Mouse (Mus musculus) lung, postnatal 0 days (tissue): ENCODE measurements around the gene Thtpa. TPM values are rescaled to one million over a fixed set of nuclear protein-coding genes. Genes with fewer than 3 reads are reported as not detected.

Experiments
- ATAC-seq: fragments of 200-750 bp; cut with Nextera tagmentation; 2 replicates; pipeline ENCODE4 v1.8.0; 2017; ENCODE audit warnings: moderate library complexity
- DNase-seq: peaks from one replicate; pipeline ENCODE4 v3.0.0-alpha.2; 2016; ENCODE audit warnings: low spot score
- H3K27ac ChIP-seq: fragments of 300-500 bp; sonication (generic); 2 replicates; pipeline ENCODE4 v1.5.1; 2014; ENCODE audit warnings: antibody characterized with exemption, mild to moderate bottlenecking, low read length, mixed read lengths
- H3K27me3 ChIP-seq: fragments of 300-500 bp; sonication (generic); replicated peaks from 2 replicates; pipeline ENCODE4 v1.6.1; 2014; ENCODE audit warnings: low read length, mixed read lengths; ENCODE audit not compliant: insufficient read depth
- H3K36me3 ChIP-seq: fragments of 300-500 bp; sonication (generic); 2 replicates; pipeline ENCODE4 v1.6.1; 2014; ENCODE audit warnings: low read length, mixed read lengths; ENCODE audit not compliant: insufficient read depth
- H3K4me1 ChIP-seq: fragments of 300-500 bp; sonication (generic); 2 replicates; pipeline ENCODE4 v1.6.1; 2014; ENCODE audit warnings: antibody characterized with exemption, low read depth, low read length, mixed read lengths; ENCODE audit not compliant: insufficient read depth
- H3K4me2 ChIP-seq: fragments of 300-500 bp; sonication (generic); replicated peaks from 2 replicates; pipeline ENCODE4 v1.6.1; 2014; ENCODE audit warnings: low read depth, mild to moderate bottlenecking, low read length, moderate library complexity, mixed read lengths
- H3K4me3 ChIP-seq: fragments of 300-500 bp; sonication (generic); 2 replicates; pipeline ENCODE4 v1.5.1; 2014; ENCODE audit warnings: low read depth, low read length
- H3K9ac ChIP-seq: fragments of 300-500 bp; sonication (generic); replicated peaks from 2 replicates; pipeline ENCODE4 v1.6.1; 2014; ENCODE audit warnings: low read depth, mild to moderate bottlenecking
- H3K9me3 ChIP-seq: fragments of 300-500 bp; sonication (generic); 2 replicates; pipeline ENCODE4 v1.6.1; 2016; ENCODE audit warnings: low read length, mixed read lengths
- CTCF ChIP-seq: IDR thresholded peaks from 2 replicates; pipeline ENCODE4 v1.5.1; 2016; ENCODE audit warnings: antibody characterized with exemption, mild to moderate bottlenecking
- EP300 ChIP-seq: IDR thresholded peaks from 2 replicates; pipeline ENCODE4 v1.6.1; 2016; ENCODE audit warnings: antibody characterized with exemption, mild to moderate bottlenecking, control low read depth
- WGBS: fragments of 180-500 bp; shearing (Covaris S2); extraction: QIAGEN DNeasy Blood & Tissue Kit; methylation state at CpG from one replicate; pipeline ENCODE4 v1.1.7; 2014; 5-methylcytosine and 5-hydroxymethylcytosine counted together
- polyA plus RNA-seq: library from polyadenylated mRNA; unstranded; fragments of >200 nt; fragmentation: Nextera tagmentation; extraction: Ambion mirVana; gene quantifications from 2 replicates; pipeline ENCODE4 v1.2.1, GENCODE M21; 2015

The Thtpa gene
- polyA plus RNA-seq, 1 experiment from 2014 or later, result 14.1 TPM

GRCm38 (mm10) chr14:55108202-55108870, 13.8 kb downstream of the Thtpa start:
- ATAC-seq (no peak), DNase-seq (no peak)
- no peak overlapping the region for H3K4me2 ChIP-seq
- TF ChIP-seq EP300 (no peak), CTCF (no peak)
- no peak overlapping the region for H3K9ac ChIP-seq
- 0 out of 2 replicates have a peak, but pooled peaks cover 4% of the 10 kb centered on the region for H3K4me1 ChIP-seq
- peaks cover 18% of the 10 kb centered on the region; the same call in 1 of the 2 replicates for H3K27me3 ChIP-seq
- WGBS, result 24% methylated on average over 9 of the region's 9 CpGs
- no peaks in the 10 kb centered on the region for H3K36me3 ChIP-seq
- H3K27ac ChIP-seq, result no peak overlapping the region
- H3K4me3 ChIP-seq, result no peak overlapping the region
- no peaks in the 10 kb centered on the region for H3K9me3 ChIP-seq

- Histone ChIP-seq H3K27ac (no peak overlapping the region), H3K9me3 (no peaks in the 10 kb centered on the region), H3K36me3 (no peaks in the 10 kb centered on the region), H3K4me3 (no peak overlapping the region), H3K9ac (no peak overlapping the region), H3K4me2 (no peak overlapping the region), H3K4me1 (0 out of 2 replicates have a peak, but pooled peaks cover 4% of the 10 kb centered on the region), H3K27me3 (peaks cover 27% of the 10 kb centered on the region)
- DNase-seq, result no peak
- no peak for ATAC-seq
- WGBS, result 13% methylated on average over 18 of the region's 21 CpGs
- TF ChIP-seq CTCF (no peak), EP300 (no peak)
Observed at GRCm38 (mm10) chr14:55109048-55109873, 14.7 kb downstream of the Thtpa start.

- peaks cover 34% of the 10 kb centered on the region for H3K27me3 ChIP-seq
- DNase-seq, result no peak
- no peaks in the 10 kb centered on the region for H3K9me3 ChIP-seq
- 29% methylated on average over 9 of the region's 9 CpGs for WGBS
- no peak overlapping the region for H3K4me2 ChIP-seq
- no peak overlapping the region for H3K4me3 ChIP-seq
- peaks cover 7% of the 10 kb centered on the region; the same call in 1 of the 2 replicates for H3K4me1 ChIP-seq
- no peak for ATAC-seq
- no peak overlapping the region for H3K9ac ChIP-seq
- no peaks in the 10 kb centered on the region for H3K36me3 ChIP-seq
- no peak overlapping the region for H3K27ac ChIP-seq
- no peak for TF ChIP-seq CTCF
- TF ChIP-seq EP300, result no peak
Observed at GRCm38 (mm10) chr14:55110076-55110475, 15.5 kb downstream of the Thtpa start.

- H3K9me3 ChIP-seq, result no peaks in the 10 kb centered on the region
- H3K4me3 ChIP-seq, result no peak overlapping the region
- 61% methylated on average over 2 of the region's 2 CpGs for WGBS
- no peak for DNase-seq
- TF ChIP-seq CTCF (no peak), EP300 (no peak)
- H3K4me1 ChIP-seq, result peaks cover 9% of the 10 kb centered on the region; the same call in 1 of the 2 replicates
- H3K4me2 ChIP-seq, result no peak overlapping the region
- no peak overlapping the region for H3K9ac ChIP-seq
- peaks cover 43% of the 10 kb centered on the region for H3K27me3 ChIP-seq
- H3K27ac ChIP-seq, result no peak overlapping the region
- no peak for ATAC-seq
- H3K36me3 ChIP-seq, result no peaks in the 10 kb centered on the region
Observed at GRCm38 (mm10) chr14:55111720-55112119, 17.1 kb downstream of the Thtpa start.

GRCm38 (mm10) chr14:55113351-55113974, 18.9 kb downstream of the Thtpa start:
- no peak for ATAC-seq
- Histone ChIP-seq H3K9ac (no peak overlapping the region), H3K36me3 (no peaks in the 10 kb centered on the region), H3K27ac (no peak overlapping the region), H3K9me3 (no peaks in the 10 kb centered on the region), H3K4me2 (0 out of 2 replicates have a peak overlapping the region, but pooled peaks have one; percentile 14), H3K4me3 (no peak overlapping the region), H3K27me3 (peaks cover 43% of the 10 kb centered on the region), H3K4me1 (peaks cover 9% of the 10 kb centered on the region; the same call in 1 of the 2 replicates)
- DNase-seq, result no peak
- WGBS, result 57% methylated on average over 49 of the region's 51 CpGs
- TF ChIP-seq EP300 (no peak), CTCF (no peak)
